Mouse (Mus musculus): ENCODE results near the gene Tmem37.

The Tmem37 gene

GRCm38 (mm10) chr1:120019428-120019827 is 54.4 kb downstream of the Tmem37 start:
- DNase-seq (ENCODE audit: low read depth, low spot score), result no peak

DNA sequence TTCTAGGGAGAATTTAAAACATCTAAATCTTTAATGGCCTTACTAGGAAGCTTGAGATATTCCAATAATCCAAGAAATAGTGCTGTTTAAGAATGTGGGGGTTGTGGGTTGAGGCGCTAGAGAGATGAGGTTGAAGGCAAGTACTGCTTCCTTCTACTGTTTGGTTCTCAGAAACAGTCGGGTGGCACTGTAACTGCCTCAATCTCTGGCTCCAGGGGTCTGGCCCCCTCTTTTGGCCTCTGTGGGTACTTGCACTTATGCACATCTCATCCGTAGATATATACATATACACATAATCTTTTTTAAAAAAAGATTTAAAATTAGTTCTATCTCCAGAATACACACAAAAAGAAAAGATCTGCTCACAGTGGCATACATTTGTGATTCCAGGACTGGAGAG is 55.0 kb downstream of the Tmem37 start:
- DNase-seq (ENCODE audit: low read depth, low spot score), result no peak
